Mouse (Mus musculus): ENCODE measurements around the gene Cdc42ep2.
A peak's percentile ranks its signal among the peaks of the same experiment; 100 is the strongest.
"Not testable (repeated sequence)": the region's sequence is repeated elsewhere in the genome, so short reads cannot be mapped to it uniquely, and the experiment has no call there.

The Cdc42ep2 gene

GRCm38 (mm10) chr19:5911430-5912102 is 13.1 kb downstream of the Cdc42ep2 start:
- no peak for DNase-seq

- DNase-seq: no peak
Measured at GRCm38 (mm10) chr19:5910221-5910620, 14.4 kb downstream of the Cdc42ep2 start.

- no peak for DNase-seq
Measured at GRCm38 (mm10) chr19:5907275-5907674, 17.3 kb downstream of the Cdc42ep2 start.

- DNase-seq: peak; percentile 97
Measured at GRCm38 (mm10) chr19:5894002-5894678, 30.5 kb downstream of the Cdc42ep2 start, which contains the start of gene Tigd3. Gene Tigd3, minus strand, starts transcription at chr19:5894149.

- DNase-seq: no peak
Measured at GRCm38 (mm10) chr19:5893282-5894001, 31.2 kb downstream of the Cdc42ep2 start.

- DNase-seq: no peak
Measured at GRCm38 (mm10) chr19:5892735-5893134, 31.9 kb downstream of the Cdc42ep2 start.

- DNase-seq: no peak
Measured at GRCm38 (mm10) chr19:5892262-5892661, 32.4 kb downstream of the Cdc42ep2 start.

- no peak for DNase-seq
Measured at GRCm38 (mm10) chr19:5891521-5892258, 32.9 kb downstream of the Cdc42ep2 start.

- no peak for DNase-seq
Measured at GRCm38 (mm10) chr19:5889211-5889610, 35.4 kb downstream of the Cdc42ep2 start.

- no peak for DNase-seq
Measured at GRCm38 (mm10) chr19:5887234-5887815, 37.3 kb downstream of the Cdc42ep2 start.

GRCm38 (mm10) chr19:5885838-5886237 is 38.8 kb downstream of the Cdc42ep2 start:
- DNase-seq: no peak

- DNase-seq: no peak
Measured at GRCm38 (mm10) chr19:5883935-5884334, 40.7 kb downstream of the Cdc42ep2 start.

- DNase-seq: not testable (repeated sequence)
Measured at GRCm38 (mm10) chr19:5882079-5882478, 42.5 kb downstream of the Cdc42ep2 start.

GRCm38 (mm10) chr19:5881155-5881554 is 43.5 kb downstream of the Cdc42ep2 start:
- DNase-seq: no peak

GRCm38 (mm10) chr19:5879735-5880134 is 44.9 kb downstream of the Cdc42ep2 start:
- DNase-seq: no peak

- no peak for DNase-seq
Measured at GRCm38 (mm10) chr19:5878916-5879315, 45.7 kb downstream of the Cdc42ep2 start.

GRCm38 (mm10) chr19:5878362-5878722 is 46.3 kb downstream of the Cdc42ep2 start:
- DNase-seq: peak; percentile 59

GRCm38 (mm10) chr19:5877618-5878361 is 46.8 kb downstream of the Cdc42ep2 start, which contains the start of gene Slc25a45:
Gene Slc25a45, plus strand, starts transcription at chr19:5877808.
- DNase-seq: peak; percentile 78

- DNase-seq: peak; percentile 96
Measured at GRCm38 (mm10) chr19:5874969-5875480, 49.6 kb downstream of the Cdc42ep2 start, which contains the start of gene Frmd8. Gene Frmd8, minus strand, starts transcription at chr19:5875274.

- DNase-seq: no peak
Measured at GRCm38 (mm10) chr19:5874391-5874968, 50.1 kb downstream of the Cdc42ep2 start.

GRCm38 (mm10) chr19:5872931-5873556 is 51.6 kb downstream of the Cdc42ep2 start:
- no peak for DNase-seq
